Mouse (Mus musculus) liver, postnatal 0 days (tissue): ENCODE measurements around the gene Apol7e.
"Not testable (repeated sequence)": the region's sequence is repeated elsewhere in the genome, so short reads cannot be mapped to it uniquely, and the experiment has no call there.

Experiments
- CTCF ChIP-seq: sonication (generic); IDR thresholded peaks from 2 replicates; pipeline ENCODE4 v1.5.1; 2016; ENCODE audit warnings: antibody characterized with exemption, low read depth
- EP300 ChIP-seq: IDR thresholded peaks from 2 replicates; pipeline ENCODE4 v1.6.1; 2016; ENCODE audit warnings: antibody characterized with exemption, low read depth, mild to moderate bottlenecking

- not testable (repeated sequence) for TF ChIP-seq CTCF, EP300
These were observed 10.3 kb downstream of the Apol7e start for GRCm38 (mm10) chr15:77708936-77709335.
